Comparison of ENCODE assay signal across 24 mouse cellular contexts in genomic region chr7:111795059-111795458, GRCm38 (mm10).
"Had no signal": no experiment of that assay in that cellular context is flagged by ENCODE, and none has a peak within 500 bp of the region (broad histone marks: within the 10 kb centered on the region; RNA-seq: fewer than 3 reads in every experiment).

No protein-coding gene starts in this region.

- H3K4me1 ChIP-seq: hindbrain, embryonic 15.5 days; limb, embryonic 13.5 days had no signal

- H3K9me3 ChIP-seq: heart, embryonic 13.5 days; heart, embryonic 15.5 days; hindbrain, embryonic 13.5 days; hindbrain, embryonic 15.5 days; kidney, embryonic 15.5 days; limb, embryonic 13.5 days had no signal

- H3K27ac ChIP-seq: heart, adult 2 months; heart, embryonic 13.5 days; heart, embryonic 15.5 days; hindbrain, embryonic 13.5 days; hindbrain, embryonic 15.5 days; hindbrain, postnatal 0 days; kidney, embryonic 15.5 days; kidney, postnatal 0 days; limb, embryonic 13.5 days had no signal

- ATAC-seq: forebrain, postnatal 0 days; hindbrain, postnatal 0 days; intestine, embryonic 16.5 days had no signal

- H3K9ac ChIP-seq: forebrain, postnatal 0 days; heart, embryonic 13.5 days; heart, embryonic 15.5 days; hindbrain, embryonic 13.5 days; hindbrain, embryonic 15.5 days; kidney, embryonic 15.5 days; limb, embryonic 13.5 days had no signal

- H3K4me2 ChIP-seq: heart, embryonic 11.5 days; heart, embryonic 13.5 days; heart, embryonic 15.5 days; hindbrain, embryonic 13.5 days; hindbrain, embryonic 15.5 days; kidney, embryonic 15.5 days; limb, embryonic 13.5 days had no signal

- H3K27me3 ChIP-seq: heart, embryonic 15.5 days; hindbrain, embryonic 13.5 days; hindbrain, embryonic 15.5 days; kidney, embryonic 15.5 days; limb, embryonic 13.5 days had no signal

- H3K4me3 ChIP-seq: heart, adult 2 months; heart, embryonic 13.5 days; heart, embryonic 15.5 days; hindbrain, embryonic 13.5 days; hindbrain, embryonic 15.5 days; kidney, embryonic 15.5 days; limb, embryonic 13.5 days had no signal

- H3K36me3 ChIP-seq: heart, embryonic 13.5 days; heart, embryonic 15.5 days; hindbrain, embryonic 13.5 days; hindbrain, embryonic 15.5 days; kidney, embryonic 15.5 days; limb, embryonic 13.5 days had no signal

- DNase-seq: forebrain, postnatal 0 days; gastrocnemius, postnatal 14 days; gastrocnemius, postnatal 36 days; heart, adult 2 months; heart, postnatal 14 days; heart, postnatal 36 days; kidney, adult 11 months; kidney, adult 2 months; kidney, adult 9 months; kidney, postnatal 14 days; kidney, postnatal 36 days; layer of hippocampus, adult 9-11 months; layer of hippocampus, postnatal 36 days; left cerebral cortex, postnatal 4 days had no signal
